In the genomic region with DNA sequence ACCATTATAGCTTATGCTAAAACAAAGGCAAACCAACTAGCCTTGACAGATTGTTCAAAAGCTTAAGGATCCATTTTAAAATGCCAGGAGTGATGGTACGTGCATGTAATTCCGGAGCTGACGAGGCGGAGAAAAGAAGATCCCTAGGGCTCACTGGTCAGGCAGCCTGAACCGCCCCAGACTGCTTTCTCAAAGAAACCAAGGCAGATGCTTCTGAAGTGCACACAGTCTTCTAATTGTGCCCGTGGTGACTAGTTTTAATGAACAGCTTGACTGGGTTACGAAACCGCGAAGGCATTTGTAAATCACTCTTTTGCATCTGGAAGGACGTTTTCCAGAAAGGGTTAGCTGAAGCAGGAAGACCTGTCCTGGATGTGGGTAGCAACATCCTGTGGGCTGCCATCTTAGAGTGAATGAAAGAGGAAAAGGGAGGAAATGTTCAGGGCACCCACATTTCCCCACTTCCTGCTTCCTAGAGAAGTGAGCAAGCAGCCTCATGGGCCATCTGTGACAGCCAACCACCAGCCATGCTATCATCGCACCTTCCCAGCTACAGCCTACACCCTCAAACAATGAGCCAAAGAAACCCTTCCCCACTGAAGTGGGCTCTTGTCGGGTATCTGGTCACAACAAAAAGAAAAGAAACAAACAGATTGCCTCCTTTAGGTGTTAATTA, we compare ENCODE assay signal across 20 mouse cellular contexts.
DNase-seq lines count a peak whose midpoint lies in the region; ATAC-seq and TF ChIP-seq lines count a peak whose summit lies in the region.
"Had no signal": no experiment of that assay in that cellular context is flagged by ENCODE, and none has a peak within 500 bp of the region (broad histone marks: within the 10 kb centered on the region; RNA-seq: fewer than 3 reads in every experiment).

No protein-coding gene starts in this region.

- no peak overlapping the region for H3K4me3 ChIP-seq in hindbrain, embryonic 15.5 days
- no peak overlapping the region for H3K4me3 ChIP-seq in hindbrain, embryonic 11.5 days (ENCODE audit: low read depth, low read length)
- no peak overlapping the region for H3K4me3 ChIP-seq in midbrain, postnatal 0 days (ENCODE audit: low read depth, low read length)
- no peak overlapping the region for H3K4me3 ChIP-seq in midbrain, embryonic 11.5 days (ENCODE audit: low read depth, low read length)
- H3K4me3 ChIP-seq: erythroblast, embryonic 14.5 days; heart, adult 2 months; neural tube, embryonic 12.5 days; stomach, embryonic 15.5 days had no signal

- no peaks in the 10 kb centered on the region for H3K9me3 ChIP-seq in hindbrain, embryonic 15.5 days
- no peaks in the 10 kb centered on the region for H3K9me3 ChIP-seq in hindbrain, embryonic 11.5 days (ENCODE audit: control insufficient read depth, low read length)
- H3K9me3 ChIP-seq in midbrain, postnatal 0 days (ENCODE audit: low read length) = no peaks in the 10 kb centered on the region
- H3K9me3 ChIP-seq in midbrain, embryonic 11.5 days (ENCODE audit: control insufficient read depth, low read length) = no peaks in the 10 kb centered on the region
- H3K9me3 ChIP-seq: G1E; neural tube, embryonic 12.5 days; stomach, embryonic 15.5 days had no signal

- H3K36me3 ChIP-seq in hindbrain, embryonic 15.5 days = no peaks in the 10 kb centered on the region
- H3K36me3 ChIP-seq in hindbrain, embryonic 11.5 days (ENCODE audit: control insufficient read depth, insufficient read depth, low read length) = no peaks in the 10 kb centered on the region
- no peaks in the 10 kb centered on the region for H3K36me3 ChIP-seq in midbrain, postnatal 0 days (ENCODE audit: insufficient read depth, low read length)
- H3K36me3 ChIP-seq in midbrain, embryonic 11.5 days (ENCODE audit: control insufficient read depth, insufficient read depth, low read length) = no peaks in the 10 kb centered on the region
- H3K36me3 ChIP-seq: G1E; neural tube, embryonic 12.5 days; stomach, embryonic 15.5 days had no signal

- intact Hi-C loops in left cerebral cortex, postnatal 25 days (cut with DNase I) = loop anchor here (1.0 to 10.0 kb wide), 3 partner anchors 60 to 177 kb away; partner anchors contain the start of gene Arhgap42

- no peak overlapping the region for H3K4me2 ChIP-seq in hindbrain, embryonic 15.5 days
- no peak overlapping the region for H3K4me2 ChIP-seq in hindbrain, embryonic 11.5 days (replicated peaks; ENCODE audit: low read depth, low read length)
- H3K4me2 ChIP-seq in midbrain, postnatal 0 days (ENCODE audit: low read depth, low read length, poor library complexity, severe bottlenecking) = no peak overlapping the region
- H3K4me2 ChIP-seq in midbrain, embryonic 11.5 days = no peak overlapping the region
- H3K4me2 ChIP-seq: neural tube, embryonic 12.5 days; stomach, embryonic 15.5 days had no signal

- peak; percentile 59; the same call in 1 of the 2 replicates for ATAC-seq in hindbrain, embryonic 15.5 days (ENCODE audit: low FRiP score, low read depth)
- ATAC-seq in hindbrain, embryonic 11.5 days (ENCODE audit: low FRiP score) = no peak
- ATAC-seq in midbrain, postnatal 0 days (ENCODE audit: low FRiP score) = peak; percentile 58; the same call in 1 of the 2 replicates
- ATAC-seq in midbrain, embryonic 11.5 days (ENCODE audit: low FRiP score) = no peak
- ATAC-seq: intestine, embryonic 16.5 days; midbrain, embryonic 16.5 days had no signal

- H3K9ac ChIP-seq in hindbrain, embryonic 15.5 days = no peak overlapping the region
- no peak overlapping the region for H3K9ac ChIP-seq in hindbrain, embryonic 11.5 days (ENCODE audit: low read depth, low read length)
- no peak overlapping the region for H3K9ac ChIP-seq in midbrain, postnatal 0 days (replicated peaks; ENCODE audit: low read length, poor library complexity, severe bottlenecking)
- no peak overlapping the region for H3K9ac ChIP-seq in midbrain, embryonic 11.5 days (ENCODE audit: low read length)
- H3K9ac ChIP-seq: liver, embryonic 14.5 days; neural tube, embryonic 12.5 days; stomach, embryonic 15.5 days had no signal

- 71% methylated on average over 12 of the region's 12 CpGs for WGBS in hindbrain, embryonic 15.5 days
- WGBS in hindbrain, embryonic 11.5 days = 79% methylated on average over 12 of the region's 12 CpGs
- 71% methylated on average over 12 of the region's 12 CpGs for WGBS in midbrain, postnatal 0 days
- WGBS in midbrain, embryonic 11.5 days = 82% methylated on average over 12 of the region's 12 CpGs

- no peak overlapping the region for H3K27ac ChIP-seq in hindbrain, embryonic 15.5 days (replicated peaks)
- no peak overlapping the region for H3K27ac ChIP-seq in hindbrain, embryonic 11.5 days (ENCODE audit: low read depth, low read length)
- H3K27ac ChIP-seq in midbrain, postnatal 0 days (ENCODE audit: low read depth, low read length) = no peak overlapping the region
- no peak overlapping the region for H3K27ac ChIP-seq in midbrain, embryonic 11.5 days (ENCODE audit: low read depth, low read length)
- H3K27ac ChIP-seq: heart, adult 2 months; liver, embryonic 14.5 days; neural tube, embryonic 12.5 days; stomach, embryonic 15.5 days had no signal

- H3K4me1 ChIP-seq in hindbrain, embryonic 15.5 days (replicated peaks) = no peaks in the 10 kb centered on the region
- H3K4me1 ChIP-seq in hindbrain, embryonic 11.5 days (replicated peaks; ENCODE audit: control insufficient read depth, insufficient read depth, low read length) = no peaks in the 10 kb centered on the region
- H3K4me1 ChIP-seq in midbrain, postnatal 0 days (ENCODE audit: insufficient read depth, low read length) = no peaks in the 10 kb centered on the region
- no peaks in the 10 kb centered on the region for H3K4me1 ChIP-seq in midbrain, embryonic 11.5 days (ENCODE audit: control insufficient read depth, insufficient read depth, low read length)
- H3K4me1 ChIP-seq: neural tube, embryonic 12.5 days; stomach, embryonic 15.5 days had no signal

- no peaks in the 10 kb centered on the region for H3K27me3 ChIP-seq in hindbrain, embryonic 15.5 days
- no peaks in the 10 kb centered on the region for H3K27me3 ChIP-seq in hindbrain, embryonic 11.5 days (ENCODE audit: control insufficient read depth, insufficient read depth, low read length)
- H3K27me3 ChIP-seq in midbrain, postnatal 0 days (ENCODE audit: insufficient read depth, low read length) = no peaks in the 10 kb centered on the region
- H3K27me3 ChIP-seq in midbrain, embryonic 11.5 days (ENCODE audit: control insufficient read depth, insufficient read depth, low read length) = no peaks in the 10 kb centered on the region
- H3K27me3 ChIP-seq: neural tube, embryonic 12.5 days; stomach, embryonic 15.5 days had no signal

- DNase-seq in hindbrain, embryonic 11.5 days (ENCODE audit: low spot score) = no peak
- no peak for DNase-seq in midbrain, postnatal 0 days (ENCODE audit: low spot score)
- no peak for DNase-seq in midbrain, embryonic 11.5 days (ENCODE audit: low spot score, missing footprints)
- DNase-seq in brain, adult 2 months (ENCODE audit: low read depth, low spot score) = peak; percentile 80
- DNase-seq in left cerebral cortex, postnatal 25 days (ENCODE audit: low spot score in 2 of 2) = peak; percentile 40 to 84
- no peak for DNase-seq in kidney, adult 9 months
- DNase-seq in MN1 (ENCODE audit: low spot score) = no peak
- DNase-seq: cerebellum, adult 11-12 months; heart, adult 2 months; kidney, postnatal 10 days; lung, postnatal 14 days; thymus, postnatal 14 days had no signal

- no peak for TF ChIP-seq CTCF in midbrain, postnatal 0 days (IDR thresholded peaks at IDR 0.05)

Comparison
In these comparisons a context has a peak if more than half of its experiments do, and no peak if none do; other contexts are left out.
1. ATAC-seq: peak in hindbrain, embryonic 15.5 days (single experiment) and midbrain, postnatal 0 days (single experiment); none in hindbrain, embryonic 11.5 days (single experiment) and midbrain, embryonic 11.5 days (single experiment).
2. DNase-seq: peak in brain, adult 2 months (single experiment) and left cerebral cortex, postnatal 25 days (2 of 2); none in hindbrain, embryonic 11.5 days (single experiment), midbrain, postnatal 0 days (single experiment), midbrain, embryonic 11.5 days (single experiment), kidney, adult 9 months (single experiment) and MN1 (single experiment).